8 mouse cellular contexts compared by ENCODE assay signal in the genomic region with DNA sequence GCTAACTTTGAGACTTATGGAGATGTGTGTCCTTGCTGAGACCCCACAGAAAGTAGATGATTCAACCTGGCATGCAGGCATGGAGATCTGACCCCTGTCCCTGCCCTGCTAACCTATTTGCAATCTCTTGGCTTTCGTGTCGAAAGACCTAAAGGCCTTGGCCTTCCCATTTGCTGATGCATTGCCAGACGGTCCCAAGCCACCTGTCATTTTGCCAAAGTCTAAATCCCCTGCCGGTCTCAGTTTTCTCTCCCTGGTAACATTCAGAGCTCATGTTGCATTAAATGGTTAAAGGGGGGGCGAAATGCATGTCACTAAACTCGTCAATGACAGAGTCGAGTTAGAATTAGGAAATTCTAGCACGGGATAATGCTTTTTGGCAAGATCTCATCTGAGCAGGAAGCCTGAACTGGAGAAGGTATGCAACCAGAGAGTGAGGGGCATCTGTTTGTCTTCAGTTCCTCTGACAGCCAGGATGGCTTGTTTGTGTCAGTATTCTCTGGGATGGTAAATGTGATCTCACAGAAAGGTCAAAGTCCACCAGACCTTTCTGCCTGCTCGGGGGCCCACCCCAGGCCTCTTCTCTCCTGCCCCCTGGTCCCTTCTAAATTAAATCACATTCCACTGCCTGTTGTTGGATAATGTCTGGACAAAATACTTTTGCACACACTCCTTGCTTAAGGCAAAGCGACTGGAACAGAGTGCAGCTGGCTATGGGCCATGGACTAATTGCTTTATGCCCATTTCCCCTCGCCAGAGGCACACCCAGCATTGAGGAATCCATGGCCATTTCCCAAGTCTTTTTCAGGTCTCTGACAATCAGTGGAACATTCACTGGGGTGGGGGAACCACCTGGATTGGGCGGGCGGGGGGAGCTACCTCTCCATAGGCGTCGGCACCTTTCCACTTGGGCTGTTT.
DNase-seq lines count a peak whose midpoint lies in the region; ATAC-seq and TF ChIP-seq lines count a peak whose summit lies in the region.

No protein-coding gene starts in this region.

- H3K36me3 ChIP-seq in heart, adult 2 months (ENCODE audit: control insufficient read depth, insufficient read depth, low read length) = peaks cover 2% of the 10 kb centered on the region
- H3K36me3 ChIP-seq in kidney, adult 2 months (ENCODE audit: control insufficient read depth, insufficient read depth, low read length) = no peaks in the 10 kb centered on the region
- H3K36me3 ChIP-seq in lung, embryonic 16.5 days (ENCODE audit: control insufficient read depth, insufficient read depth, low read length) = no peaks in the 10 kb centered on the region

- peak; percentile 91; the same call in 1 of the 2 replicates for TF ChIP-seq EP300 in heart, adult 2 months (IDR thresholded peaks at IDR 0.05; ENCODE audit: insufficient read depth, low read depth, low read length)

- H3K27ac ChIP-seq in heart, adult 2 months = peak overlapping the region; percentile 87
- H3K27ac ChIP-seq in kidney, adult 2 months (ENCODE audit: insufficient read depth, low read depth, low read length) = 0 out of 2 replicates have a peak overlapping the region, but pooled peaks have one; percentile 24
- peak overlapping the region; percentile 51; the same call in 1 of the 2 replicates for H3K27ac ChIP-seq in lung, embryonic 16.5 days (ENCODE audit: low read length)

- H3K4me3 ChIP-seq in heart, adult 2 months = no peak overlapping the region
- H3K4me3 ChIP-seq in kidney, adult 2 months (ENCODE audit: insufficient read depth, low read depth, low read length) = no peak overlapping the region
- no peak overlapping the region for H3K4me3 ChIP-seq in lung, embryonic 16.5 days (ENCODE audit: low read length)

- WGBS in heart, adult 2 months = 28% methylated on average over 15 of the region's 15 CpGs
- 28% methylated on average over 15 of the region's 15 CpGs for WGBS in kidney, adult 2 months
- 32% methylated on average over 15 of the region's 15 CpGs for WGBS in lung, embryonic 16.5 days

- ATAC-seq in lung, embryonic 16.5 days (ENCODE audit: low read depth) = peak; percentile 69

- H3K79me2 ChIP-seq in heart, adult 2 months (replicated peaks; ENCODE audit: control insufficient read depth, insufficient read depth, low read length) = no peaks in the 10 kb centered on the region

- TF ChIP-seq CTCF in heart, adult 2 months (IDR thresholded peaks at IDR 0.05) = no peak
- no peak for TF ChIP-seq CTCF in kidney, adult 2 months (conservative IDR thresholded peaks at IDR 0.05; ENCODE audit: insufficient read depth, insufficient read length, low read depth, low read length)

- H3K27me3 ChIP-seq in heart, adult 2 months (ENCODE audit: control insufficient read depth, insufficient read depth, low read length) = no peaks in the 10 kb centered on the region
- no peaks in the 10 kb centered on the region for H3K27me3 ChIP-seq in kidney, adult 2 months (replicated peaks; ENCODE audit: control insufficient read depth, insufficient read depth, low read length)
- H3K27me3 ChIP-seq in lung, embryonic 16.5 days (ENCODE audit: control insufficient read depth, insufficient read depth, low read depth, low read length) = no peaks in the 10 kb centered on the region

- 0 out of 2 replicates have a peak, but pooled peaks have one; percentile 28 for TF ChIP-seq POLR2A in heart, adult 2 months (IDR thresholded peaks at IDR 0.05; ENCODE audit: insufficient read depth, low read depth, low read length)
- TF ChIP-seq POLR2A in kidney, adult 2 months (IDR thresholded peaks at IDR 0.05; ENCODE audit: low read depth, low read length) = no peak

- no peak overlapping the region for H3K9ac ChIP-seq in heart, adult 2 months (ENCODE audit: low read depth, low read length)
- no peak overlapping the region for H3K9ac ChIP-seq in lung, embryonic 16.5 days (ENCODE audit: low read length)

- DNase-seq in ovary, postnatal 36 days (ENCODE audit: low spot score) = peak; percentile 15
- DNase-seq in ovary, postnatal 14 days (ENCODE audit: low spot score) = no peak
- DNase-seq in heart, adult 2 months = peak; percentile 58 to 75
- DNase-seq in kidney, adult 2 months = peak; percentile 55
- DNase-seq in thymus, postnatal 10 days (ENCODE audit: low spot score in 2 of 2) = no peak
- DNase-seq in thymus, postnatal 14 days = no peak
- DNase-seq in right cerebral cortex, postnatal 4 days = no peak

- no peak overlapping the region for H3K4me2 ChIP-seq in lung, embryonic 16.5 days (ENCODE audit: low read depth, low read length)

- intact Hi-C loops in heart, adult 2 months (cut with DNase I) = loop anchor here (1.0 to 5.0 kb wide), 4 partner anchors 28 to 118 kb away; partner anchors contain the start of gene Tshz2

- no peaks in the 10 kb centered on the region; the same call in 1 of the 2 replicates for H3K9me3 ChIP-seq in lung, embryonic 16.5 days (ENCODE audit: control insufficient read depth, low read length)

- peaks cover 13% of the 10 kb centered on the region for H3K4me1 ChIP-seq in heart, adult 2 months (ENCODE audit: control insufficient read depth, insufficient read depth, low read length)
- peaks cover 8% of the 10 kb centered on the region; the same call in 1 of the 2 replicates for H3K4me1 ChIP-seq in kidney, adult 2 months (ENCODE audit: control insufficient read depth, insufficient read depth, low read length)
- peaks cover 11% of the 10 kb centered on the region; the same call in 1 of the 2 replicates for H3K4me1 ChIP-seq in lung, embryonic 16.5 days (replicated peaks; ENCODE audit: control insufficient read depth, insufficient read depth, low read length)

Comparison
In these comparisons a context has a peak if more than half of its experiments do, and no peak if none do; other contexts are left out.
1. DNase-seq: peak in ovary, postnatal 36 days (single experiment), heart, adult 2 months (2 of 2) and kidney, adult 2 months (single experiment); none in ovary, postnatal 14 days (single experiment), thymus, postnatal 10 days (0 of 2), thymus, postnatal 14 days (single experiment) and right cerebral cortex, postnatal 4 days (single experiment).
2. H3K27ac ChIP-seq: peak in every context shown above with its lines; median percentile 87 in heart, adult 2 months; 51 in lung, embryonic 16.5 days; 24 in kidney, adult 2 months.